Mouse (Mus musculus): ENCODE data around the gene Lysmd2.
"Not testable (repeated sequence)": the region's sequence is repeated elsewhere in the genome, so short reads cannot be mapped to it uniquely, and the experiment has no call there.

Lysmd2 gene

DNA sequence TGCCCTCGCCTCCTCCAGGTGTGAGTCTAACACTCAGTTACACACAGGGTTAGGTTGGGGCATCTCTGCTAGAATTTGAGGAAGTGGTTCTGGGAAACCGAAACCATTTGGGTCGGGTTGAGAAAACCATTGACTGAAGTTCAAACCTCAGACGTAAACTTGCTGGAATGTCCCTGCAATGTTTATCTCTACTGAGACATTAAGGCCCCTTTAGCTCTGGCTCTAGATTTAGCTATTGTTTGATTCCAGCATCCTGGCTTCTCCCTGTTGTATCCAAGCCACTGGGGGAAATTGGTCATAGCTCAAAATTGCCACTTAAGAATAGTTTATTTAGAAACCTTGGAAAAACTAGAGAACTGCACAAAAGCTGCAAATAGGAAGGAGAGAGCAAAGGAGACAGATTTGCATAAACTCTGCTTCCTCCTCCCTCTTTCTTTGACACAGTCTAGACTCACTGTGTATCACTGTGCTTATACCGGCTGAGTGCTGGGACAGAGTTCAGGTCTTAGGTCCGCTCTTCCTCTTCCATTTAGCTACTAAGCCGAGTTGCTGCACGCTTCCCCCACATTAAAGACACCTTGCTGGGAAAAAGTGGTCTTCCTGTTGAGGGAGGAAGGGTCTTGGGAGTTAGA is 5.4 kb downstream of the Lysmd2 start:
- DNase-seq, result peak; percentile 8 to 12

GRCm38 (mm10) chr9:75632111-75632510 is 6.6 kb downstream of the Lysmd2 start:
- DNase-seq, result no peak

DNA sequence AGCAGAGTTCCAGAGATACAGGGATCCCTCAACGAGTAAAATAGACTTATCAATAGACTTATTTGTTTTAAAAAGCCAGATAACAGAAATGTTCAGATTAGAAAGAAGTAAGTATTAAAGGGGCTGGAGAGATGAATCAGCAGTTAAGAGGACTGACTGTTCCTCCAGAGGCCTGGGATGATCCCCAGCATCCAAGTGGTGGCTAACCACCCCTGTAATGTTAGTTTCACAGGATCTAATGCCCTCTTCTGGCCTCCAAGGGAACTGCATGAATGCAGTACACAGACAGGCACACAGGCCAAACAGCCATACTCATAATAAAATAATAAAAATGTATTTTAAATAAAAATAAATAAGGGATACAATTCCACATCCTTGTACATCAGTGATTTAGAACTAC is 7.4 kb downstream of the Lysmd2 start:
- peak; percentile 15 to 28 for DNase-seq

DNA sequence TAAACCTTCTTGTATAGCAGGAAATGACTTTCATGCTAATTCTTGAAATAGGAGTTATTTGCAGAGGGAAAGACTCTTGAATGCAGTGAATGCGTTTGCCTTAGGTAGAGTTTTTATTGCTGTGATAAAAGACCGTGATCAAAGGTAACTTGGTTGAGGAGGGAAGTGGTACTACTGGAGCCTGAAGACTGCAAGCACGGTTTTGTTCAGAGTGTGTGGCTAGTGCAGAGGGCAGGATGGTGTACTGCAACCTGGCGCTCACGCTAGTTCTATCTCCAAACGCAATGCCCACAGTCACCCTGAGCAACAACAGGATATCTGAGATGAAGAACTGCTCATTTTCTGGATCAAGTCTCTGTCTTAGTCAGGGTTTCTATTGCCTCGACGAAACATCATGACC is 8.1 kb downstream of the Lysmd2 start:
- no peak for DNase-seq

DNA sequence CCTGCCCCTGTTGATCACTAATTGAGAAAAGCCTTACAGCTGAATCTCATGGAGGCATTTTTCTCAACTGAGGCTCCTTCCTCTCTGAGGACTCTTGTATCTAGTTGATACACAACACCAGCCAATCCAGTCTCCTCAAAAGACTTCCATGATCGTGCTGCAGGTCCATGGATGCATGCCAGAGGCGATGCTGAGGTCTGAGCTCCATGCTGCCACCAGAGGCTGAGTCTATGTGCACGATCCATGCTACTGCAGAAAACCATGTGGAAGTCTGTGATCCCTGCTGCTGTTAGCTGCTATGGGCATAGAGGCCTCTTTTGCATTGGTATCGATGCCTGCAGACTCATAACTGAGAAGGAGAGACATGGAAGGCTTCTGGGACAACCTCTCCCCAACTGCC is 8.7 kb downstream of the Lysmd2 start:
- DNase-seq, result no peak

DNA sequence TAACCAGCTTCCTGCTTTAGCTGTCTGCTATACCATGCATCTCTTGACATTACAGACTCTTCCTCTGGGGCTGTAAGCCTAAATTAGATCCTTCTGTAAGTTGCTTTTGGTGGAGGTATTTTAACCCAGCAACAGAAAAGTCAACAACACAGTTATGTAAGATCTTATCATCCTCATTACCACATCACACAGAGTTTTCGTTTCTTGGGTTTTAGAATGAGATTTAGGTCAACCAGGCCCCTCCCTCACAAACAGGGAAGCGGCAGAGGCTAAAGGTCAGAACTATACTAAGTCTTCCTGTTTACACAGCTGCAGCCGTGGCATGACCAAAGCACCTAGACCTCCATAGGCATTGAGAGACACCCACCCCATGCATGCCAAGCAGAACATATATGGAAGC is 19.9 kb downstream of the Lysmd2 start:
- no peak for DNase-seq

- no peak for DNase-seq
Measured at GRCm38 (mm10) chr9:75653981-75654911, 28.7 kb downstream of the Lysmd2 start.

DNA sequence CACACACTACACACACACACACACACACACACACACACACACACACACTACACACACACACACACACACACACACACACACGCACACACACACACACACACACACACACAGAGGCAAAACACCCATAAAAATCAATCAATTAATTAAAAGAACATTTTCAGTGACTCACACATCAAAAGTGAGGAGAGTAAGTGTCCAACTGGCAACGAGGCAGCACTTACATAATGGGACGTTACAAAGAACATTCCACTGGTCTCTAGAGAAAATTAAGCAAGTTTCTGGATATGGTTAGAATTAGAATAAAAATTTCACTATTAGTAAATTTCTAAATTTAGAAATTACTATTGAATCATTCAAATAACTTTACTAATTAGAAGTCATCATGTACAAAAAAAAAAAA is 30.9 kb downstream of the Lysmd2 start:
- DNase-seq, result not testable (repeated sequence)

DNA sequence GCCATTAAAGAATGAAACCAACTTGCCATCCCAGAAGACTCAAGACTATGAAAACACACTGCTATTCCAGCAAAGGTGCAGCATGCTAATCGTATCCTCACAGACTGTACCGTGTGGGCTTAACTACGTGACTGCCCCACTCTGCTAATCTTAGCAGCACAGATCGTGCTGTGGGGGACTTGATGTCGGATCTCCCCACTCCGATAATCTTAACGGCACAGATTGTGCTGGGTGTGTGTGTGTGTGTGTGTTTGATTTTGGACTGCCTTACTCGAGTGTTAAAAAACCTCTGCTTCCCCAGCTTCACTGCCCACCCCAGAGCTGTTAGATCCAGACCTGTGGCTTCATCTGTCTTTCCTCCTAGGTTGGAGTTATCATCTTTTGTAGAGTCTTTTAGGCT is 35.4 kb downstream of the Lysmd2 start:
- no peak for DNase-seq

- no peak for DNase-seq
Measured at GRCm38 (mm10) chr9:75665364-75665763, 39.8 kb downstream of the Lysmd2 start.

DNA sequence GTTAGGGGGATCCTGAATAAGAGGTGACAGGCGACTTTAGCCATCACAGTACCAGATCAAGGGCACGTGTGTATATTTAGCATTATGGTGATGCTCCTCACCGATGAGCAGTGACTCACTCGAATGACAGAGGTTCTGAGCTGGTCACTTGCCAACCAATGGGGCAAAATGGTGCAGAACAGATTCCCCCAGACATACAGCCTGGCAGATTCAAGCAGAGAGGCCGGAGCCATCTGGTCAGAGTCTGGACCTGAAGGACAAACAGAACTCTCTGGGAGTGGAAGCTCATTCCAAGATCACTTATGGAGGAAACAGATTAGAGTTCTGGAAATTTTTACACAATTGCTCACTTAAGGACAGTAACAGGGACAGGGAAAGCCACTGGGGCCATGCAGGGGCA is 41.1 kb downstream of the Lysmd2 start:
- DNase-seq, result no peak

GRCm38 (mm10) chr9:75672769-75673168 is 47.2 kb downstream of the Lysmd2 start:
- no peak for DNase-seq

DNA sequence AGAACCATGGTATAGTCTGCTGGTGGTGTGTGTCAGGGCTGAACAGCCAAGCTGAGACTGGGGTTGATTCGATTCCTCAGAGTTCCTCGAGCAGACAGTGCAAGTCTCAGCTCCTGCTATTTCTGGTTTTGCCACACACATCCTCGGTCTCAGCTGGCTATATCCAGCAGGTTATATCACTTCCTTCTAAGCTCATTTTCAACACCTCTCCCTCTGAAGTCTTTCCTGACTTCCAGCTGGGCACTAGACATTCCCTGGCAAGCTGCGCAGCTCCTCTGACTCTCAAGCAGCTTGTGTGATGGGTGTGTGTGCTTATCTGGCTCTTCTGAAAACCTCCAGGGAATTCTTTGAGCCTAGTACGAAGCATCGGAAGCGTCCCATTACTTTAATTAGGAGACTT is 50.7 kb downstream of the Lysmd2 start:
- no peak for DNase-seq

- no peak for DNase-seq
Measured at GRCm38 (mm10) chr9:75678341-75678740, 52.8 kb downstream of the Lysmd2 start.

- DNase-seq, result no peak
Measured at GRCm38 (mm10) chr9:75679629-75680028, 54.1 kb downstream of the Lysmd2 start.

DNA sequence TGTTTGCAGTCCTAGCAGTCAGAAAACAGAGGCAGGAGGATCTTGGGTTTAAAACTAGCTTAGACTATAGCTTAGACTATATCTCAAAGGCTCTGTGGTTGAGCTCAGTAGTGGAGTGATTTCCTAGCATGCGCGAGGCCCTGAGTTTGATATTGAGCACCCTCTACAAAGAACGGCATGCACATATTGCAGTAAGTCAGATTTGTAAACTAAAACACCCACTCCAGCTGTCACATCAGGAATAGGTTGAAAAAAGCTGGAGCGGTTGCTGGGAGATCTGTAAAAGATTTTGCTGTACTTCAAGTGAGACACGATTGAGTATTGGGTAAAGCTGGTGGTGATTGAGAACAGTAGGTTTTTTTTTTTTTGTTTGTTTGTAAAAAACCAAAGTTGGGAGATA is 55.1 kb downstream of the Lysmd2 start:
- no peak for DNase-seq

DNA sequence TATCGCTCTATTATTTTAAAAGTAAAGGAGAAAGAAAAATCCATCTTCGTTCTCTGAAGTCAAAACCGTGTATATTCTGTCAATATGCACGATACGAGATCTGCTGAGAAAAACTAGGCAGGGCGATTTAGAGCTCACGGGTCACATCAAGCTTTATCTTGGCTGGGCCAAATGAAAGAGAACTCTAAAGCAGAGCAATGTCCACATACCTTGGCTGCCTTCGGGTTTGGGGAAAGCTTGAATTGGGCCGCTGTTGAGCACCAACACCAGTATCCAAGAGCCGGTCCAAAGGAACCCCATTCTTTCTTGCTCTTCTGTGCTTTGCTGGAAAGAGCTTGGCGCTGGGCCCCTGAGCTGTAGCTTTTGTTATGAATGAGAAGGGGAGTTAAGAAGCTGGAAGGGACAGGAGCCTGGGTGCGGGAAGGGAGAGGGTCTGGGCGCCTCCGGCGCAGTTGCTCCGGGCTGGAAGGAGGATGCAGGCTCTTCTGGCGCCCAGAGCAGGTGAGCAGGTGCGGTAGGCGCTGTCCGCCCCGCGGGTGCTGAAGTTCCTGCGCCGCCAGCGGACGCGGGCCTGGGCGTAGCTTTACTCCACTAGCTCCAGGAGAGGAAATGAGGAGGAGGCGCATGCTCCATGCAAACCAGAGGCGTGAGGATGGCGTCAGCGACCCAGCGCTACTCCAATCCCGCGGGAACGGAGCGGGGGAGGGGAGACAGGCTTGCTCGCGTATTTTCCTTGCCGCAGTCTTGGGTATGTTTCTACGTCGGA is 58.1 kb downstream of the Lysmd2 start, which contains the start of gene Scg3:
TSS of gene Scg3 (minus strand) at position 631 of the 766 bp plus-strand sequence.
- peak; percentile 4 to 11 for DNase-seq

DNA sequence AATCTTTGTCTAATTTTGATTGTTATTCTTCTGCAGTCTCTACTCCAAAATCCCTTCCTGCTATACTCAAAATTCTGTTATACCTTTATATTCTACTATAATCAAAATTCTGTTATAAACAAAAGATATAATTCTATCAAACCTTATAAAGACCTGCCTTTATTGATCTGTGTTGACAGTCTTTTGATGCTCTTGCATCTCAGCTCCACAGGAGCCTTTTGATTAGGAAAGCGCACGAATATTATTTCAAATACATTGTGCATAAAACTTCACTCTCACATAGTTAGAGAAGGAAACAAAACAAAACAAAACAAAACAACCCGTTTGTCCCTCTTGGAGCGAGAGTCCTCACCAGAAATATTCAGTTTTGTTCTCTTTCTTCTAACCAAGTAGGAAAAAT is 58.8 kb downstream of the Lysmd2 start:
- DNase-seq, result no peak

DNA sequence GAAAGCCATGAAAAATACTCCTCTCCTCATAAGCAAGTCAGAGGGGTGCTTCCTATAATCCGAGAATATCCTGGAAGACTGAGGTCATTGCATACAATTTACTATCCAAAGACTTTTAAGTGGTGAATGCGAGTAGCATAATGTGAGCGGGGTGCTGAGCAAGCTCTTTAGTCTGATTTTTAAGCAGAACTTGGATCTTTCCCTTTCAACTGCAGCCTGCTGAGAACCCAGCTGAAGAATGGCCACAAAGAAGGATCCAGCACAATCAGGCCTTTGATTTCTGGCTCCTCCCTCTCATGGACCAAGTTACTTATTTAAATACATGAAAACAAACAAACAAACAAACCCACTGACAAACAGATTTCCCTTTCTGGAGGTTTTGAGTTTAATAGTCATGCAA is 59.2 kb downstream of the Lysmd2 start:
- DNase-seq, result no peak

Measured in B cell, adult 2 months (primary cell).